Mouse (Mus musculus) G1E-ER4 (cell line): ENCODE measurements around the gene Fam171a1. TPM values are rescaled to one million over a fixed set of nuclear protein-coding genes. Genes with fewer than 3 reads are reported as not detected.

Source experiments
- GATA1 ChIP-seq: IDR thresholded peaks from one replicate; pipeline ENCODE4 v1.8.0; 2012; ENCODE audit warnings: low read length, inconsistent platforms
- polyA plus RNA-seq: library from polyadenylated mRNA; stranded (reverse); fragments of >175 nt; gene quantifications from 2 replicates; pipeline ENCODE4 v1.2.3, GENCODE M21; 2012

Gene Fam171a1
- polyA plus RNA-seq, 1 experiment, result not detected

GRCm38 (mm10) chr2:3128344-3128871, 14.4 kb downstream of the Fam171a1 start:
- no peak for TF ChIP-seq GATA1

- TF ChIP-seq GATA1, result no peak
These were observed 14.9 kb downstream of the Fam171a1 start for GRCm38 (mm10) chr2:3128910-3129309.

GRCm38 (mm10) chr2:3132473-3132872, 18.4 kb downstream of the Fam171a1 start:
- no peak for TF ChIP-seq GATA1

GRCm38 (mm10) chr2:3134580-3135296, 20.7 kb downstream of the Fam171a1 start:
- no peak for TF ChIP-seq GATA1

DNA sequence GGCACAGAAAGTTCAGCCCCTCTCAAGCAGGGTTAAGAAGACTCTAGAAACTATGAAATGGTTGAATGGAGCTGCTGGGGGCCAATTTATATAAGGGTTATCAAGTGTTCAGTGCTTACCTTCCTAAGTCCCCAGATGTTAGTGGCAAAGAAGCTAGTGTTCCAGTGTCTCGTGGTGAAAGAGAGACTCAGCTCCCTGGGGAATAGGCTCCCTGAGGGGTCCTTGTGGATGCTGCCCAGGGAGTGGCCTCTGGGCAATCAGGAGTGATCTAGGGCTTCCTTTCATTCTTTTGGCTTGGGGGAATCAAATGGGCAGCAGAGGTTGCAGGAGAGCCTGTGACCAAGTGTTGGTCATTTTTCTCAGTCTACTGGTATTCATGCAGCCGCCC, 21.3 kb downstream of the Fam171a1 start:
- no peak for TF ChIP-seq GATA1

DNA sequence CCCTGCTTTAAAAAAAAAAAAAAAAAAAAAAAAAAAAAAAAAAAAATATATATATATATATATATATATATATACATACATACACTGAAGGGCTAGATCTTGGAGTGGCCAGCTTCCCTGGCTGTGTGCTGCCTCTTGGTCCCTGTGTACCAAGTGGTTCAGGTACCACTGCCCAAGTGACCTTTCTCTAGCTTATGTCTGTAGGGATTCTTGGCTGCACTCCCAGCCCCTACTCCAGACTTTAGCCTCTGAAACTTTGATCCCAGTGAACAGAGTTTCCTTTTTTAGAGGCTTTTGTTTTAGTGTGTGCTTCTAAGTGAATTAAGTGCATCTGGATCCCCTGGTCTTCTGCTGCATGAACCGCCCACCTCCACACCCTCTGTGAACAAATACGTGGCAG, 24.3 kb downstream of the Fam171a1 start:
- TF ChIP-seq GATA1, result no peak

DNA sequence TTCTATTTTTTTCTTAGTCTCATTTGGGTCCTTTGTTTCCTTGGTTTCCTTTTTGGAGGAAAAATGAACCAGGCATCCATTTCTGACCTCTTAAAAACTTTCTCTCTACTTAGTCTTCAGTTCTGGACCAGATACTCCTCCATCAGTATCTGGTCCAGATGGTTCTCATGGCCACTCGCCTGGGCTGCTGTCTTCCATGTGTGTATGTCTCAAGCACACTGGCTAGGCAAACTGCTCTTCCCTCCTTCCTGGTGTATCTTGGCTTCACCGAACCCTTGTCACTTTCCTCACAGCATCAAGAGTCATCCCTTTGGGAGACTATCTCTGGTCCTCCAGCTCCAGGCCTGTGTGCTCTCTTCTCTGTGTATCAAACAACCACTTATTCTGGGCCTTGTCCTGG, 25.0 kb downstream of the Fam171a1 start:
- TF ChIP-seq GATA1, result no peak

GRCm38 (mm10) chr2:3139578-3139977, 25.6 kb downstream of the Fam171a1 start:
- no peak for TF ChIP-seq GATA1

DNA sequence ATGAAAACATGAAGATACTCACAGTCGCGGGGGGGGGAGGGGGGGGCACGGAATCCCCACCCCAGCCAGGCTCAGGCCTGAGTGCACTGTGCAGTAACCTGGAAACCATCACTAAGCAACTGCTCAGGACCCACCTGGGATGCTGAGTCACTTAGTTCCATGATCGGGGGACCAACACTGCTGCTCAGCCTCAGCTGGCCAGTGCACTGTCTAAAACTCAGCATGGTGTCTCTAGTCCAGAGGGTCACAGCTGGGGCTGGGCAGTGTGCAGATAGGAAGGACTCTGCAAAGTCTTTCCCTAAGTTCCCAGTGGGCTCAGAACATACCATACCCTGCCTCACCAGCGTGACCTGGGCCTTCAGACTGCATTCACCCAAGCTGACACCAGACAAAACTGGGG, 26.6 kb downstream of the Fam171a1 start:
- TF ChIP-seq GATA1, result no peak

DNA sequence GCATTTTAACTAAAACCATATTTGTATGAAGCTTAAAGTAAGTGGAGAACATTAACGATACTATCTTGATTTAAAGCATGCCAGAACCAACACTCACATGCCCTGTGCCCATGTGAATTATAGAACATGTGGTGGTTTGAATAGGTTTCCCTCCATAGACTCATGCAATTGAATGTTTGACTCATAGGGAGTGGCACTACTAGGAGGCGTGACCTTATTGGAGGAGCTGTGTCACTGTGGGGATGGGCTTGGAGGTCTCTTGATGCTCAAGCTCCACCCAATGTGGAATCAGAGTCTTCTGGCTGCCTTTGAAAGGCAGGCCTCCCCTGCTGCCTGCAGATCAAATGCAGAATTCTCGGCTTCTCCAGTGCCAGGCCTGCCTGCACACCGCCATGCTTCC, 27.8 kb downstream of the Fam171a1 start:
- TF ChIP-seq GATA1, result no peak

DNA sequence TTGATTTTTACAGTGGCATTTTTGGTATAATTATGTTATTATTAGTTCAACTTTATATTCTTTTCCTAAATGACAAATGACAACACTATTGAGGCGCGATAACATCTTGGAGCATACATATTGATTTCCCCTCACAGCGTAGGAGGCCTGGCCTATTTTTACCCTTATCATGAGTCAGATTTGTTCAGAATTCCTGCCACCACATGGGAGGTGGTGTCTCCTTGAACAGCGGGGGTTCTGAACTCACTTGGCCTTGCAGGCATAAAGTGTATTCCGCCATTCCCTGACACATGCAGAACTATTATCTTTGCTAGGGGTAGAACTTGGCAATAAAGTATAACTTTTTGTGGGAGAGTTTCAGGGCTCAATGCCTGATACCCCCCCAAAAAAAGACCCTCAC, 30.3 kb downstream of the Fam171a1 start:
- no peak for TF ChIP-seq GATA1

- no peak for TF ChIP-seq GATA1
These were observed 33.6 kb downstream of the Fam171a1 start for GRCm38 (mm10) chr2:3147550-3148157.

DNA sequence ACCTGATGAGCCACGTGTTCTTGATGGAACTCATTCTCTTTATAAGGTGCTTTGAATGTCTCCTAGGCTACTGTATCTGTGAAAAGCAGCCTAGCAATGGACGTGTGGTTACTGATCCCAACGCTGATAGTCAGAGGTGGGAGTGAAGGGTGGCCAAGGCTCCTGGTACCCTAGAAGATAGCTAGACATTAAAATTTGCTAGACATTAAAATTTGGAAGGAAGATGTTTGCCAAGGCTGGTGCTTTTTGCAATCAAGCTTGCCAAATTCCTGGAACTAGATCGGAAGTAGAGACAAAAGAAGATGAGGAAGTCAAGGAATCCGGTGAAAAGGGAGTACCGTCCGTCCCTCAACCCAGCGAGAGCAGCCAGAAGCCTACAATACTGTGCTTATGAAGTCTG, 34.7 kb downstream of the Fam171a1 start:
- no peak for TF ChIP-seq GATA1

GRCm38 (mm10) chr2:3150324-3150723, 36.3 kb downstream of the Fam171a1 start:
- TF ChIP-seq GATA1, result no peak

GRCm38 (mm10) chr2:3151336-3151735, 37.3 kb downstream of the Fam171a1 start:
- TF ChIP-seq GATA1, result no peak

DNA sequence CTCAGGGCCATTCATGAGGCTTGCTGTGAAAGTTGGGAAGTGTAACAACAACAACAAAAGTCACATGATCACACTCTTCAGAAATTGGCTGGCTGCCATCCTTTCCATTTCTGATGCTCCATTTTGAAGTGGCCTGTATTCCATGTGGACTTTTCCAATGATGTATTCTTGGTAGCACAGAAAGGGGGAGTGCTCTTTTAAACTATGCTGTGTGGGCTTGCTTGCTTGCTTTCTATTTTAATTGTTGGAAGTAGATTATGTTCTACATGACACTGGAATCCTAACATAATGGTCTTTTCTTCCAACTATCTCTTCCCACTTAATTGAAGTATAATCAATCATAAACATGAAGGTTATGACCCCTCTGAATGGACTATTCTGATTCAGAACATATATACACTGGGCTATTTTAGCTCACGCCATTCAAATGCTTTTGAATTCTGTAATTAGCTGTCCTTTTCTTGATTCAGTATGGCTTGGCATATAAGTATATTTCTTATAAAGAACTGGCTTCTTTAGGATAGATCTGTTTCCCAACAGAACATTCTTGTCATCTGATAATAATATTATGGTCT, 40.2 kb downstream of the Fam171a1 start:
- TF ChIP-seq GATA1, result no peak

- no peak for TF ChIP-seq GATA1
These were observed 41.0 kb downstream of the Fam171a1 start for GRCm38 (mm10) chr2:3154986-3155385.
